Mouse (Mus musculus): ENCODE measurements at regions not wholly inside any gene's neighbourhood (a gene's known extent, or its start where the extent isn't known, plus 50 kb on each side); places are given as distances from the start of the nearest gene placed in this dataset.
"Not testable (repeated sequence)": the region's sequence is repeated elsewhere in the genome, so short reads cannot be mapped to it uniquely, and the experiment has no call there.

GRCm38 (mm10) chr12:61989471-61989870, 466.5 kb downstream of the Lrfn5 start:
- DNase-seq, result no peak

GRCm38 (mm10) chr12:61993858-61994257, 470.9 kb downstream of the Lrfn5 start:
- DNase-seq, result not testable (repeated sequence)

GRCm38 (mm10) chr12:61994294-61994693, 471.3 kb downstream of the Lrfn5 start:
- DNase-seq, result peak; percentile 14 to 38

- peak; percentile 56 to 59 for DNase-seq
Observed at GRCm38 (mm10) chr12:62013351-62013750, 490.4 kb downstream of the Lrfn5 start.

GRCm38 (mm10) chr12:62017676-62018075, 494.7 kb downstream of the Lrfn5 start:
- not testable (repeated sequence) for DNase-seq

Measured in adrenal gland, postnatal 36 days (tissue).